Mouse (Mus musculus) midbrain, embryonic 13.5 days (tissue): ENCODE results near the gene Pde4d. TPM values are rescaled to one million over a fixed set of nuclear protein-coding genes. Genes with fewer than 3 reads are reported as not detected.

Experiments used
- ATAC-seq: fragments of 200-750 bp; cut with Nextera tagmentation; 2 replicates; pipeline ENCODE4 v1.8.0; 2017; ENCODE audit warnings: mild to moderate bottlenecking, moderate TSS enrichment, moderate library complexity
- H3K27ac ChIP-seq: fragments of 300-500 bp; sonication (generic); 2 replicates; pipeline ENCODE4 v1.5.1; 2015; ENCODE audit warnings: inconsistent platforms, mild to moderate bottlenecking, moderate library complexity
- H3K27me3 ChIP-seq: fragments of 300-500 bp; sonication (generic); 2 replicates; pipeline ENCODE4 v1.6.1; 2015; ENCODE audit warnings: mild to moderate bottlenecking, inconsistent platforms
- H3K36me3 ChIP-seq: fragments of 300-500 bp; sonication (generic); 2 replicates; pipeline ENCODE4 v1.6.1; 2015; ENCODE audit warnings: mild to moderate bottlenecking, inconsistent platforms
- H3K4me1 ChIP-seq: fragments of 300-500 bp; sonication (generic); replicated peaks from 2 replicates; pipeline ENCODE4 v1.6.1; 2015; ENCODE audit warnings: inconsistent platforms
- H3K4me2 ChIP-seq: fragments of 300-500 bp; sonication (generic); replicated peaks from 2 replicates; pipeline ENCODE4 v1.6.1; 2015; ENCODE audit warnings: moderate library complexity, mild to moderate bottlenecking, inconsistent platforms
- H3K4me3 ChIP-seq: fragments of 300-500 bp; sonication (generic); replicated peaks from 2 replicates; pipeline ENCODE4 v1.5.1; 2015; ENCODE audit warnings: mild to moderate bottlenecking, inconsistent platforms
- H3K9ac ChIP-seq: fragments of 300-500 bp; sonication (generic); replicated peaks from 2 replicates; pipeline ENCODE4 v1.6.1; 2015; ENCODE audit warnings: mild to moderate bottlenecking, inconsistent platforms
- H3K9me3 ChIP-seq: fragments of 300-500 bp; sonication (generic); 2 replicates; pipeline ENCODE4 v1.6.1; 2016; ENCODE audit warnings: mild to moderate bottlenecking, inconsistent platforms
- WGBS: fragments of 180-500 bp; shearing (Covaris S2); methylation state at CpG from one replicate; pipeline ENCODE4 v1.1.7; 2015; 5-methylcytosine and 5-hydroxymethylcytosine counted together
- polyA plus RNA-seq: library from polyadenylated mRNA; unstranded; fragments of >200 nt; fragmentation: Nextera tagmentation; extraction: Ambion mirVana; gene quantifications from 2 replicates; pipeline ENCODE4 v1.2.1, GENCODE M21; 2015

Pde4d gene
- polyA plus RNA-seq, 1 experiment from 2014 or later = 19.7 TPM

GRCm38 (mm10) chr13:109924771-109925170 is 1475.0 kb downstream of the Pde4d start:
- Histone ChIP-seq H3K9ac (no peak overlapping the region), H3K9me3 (no peaks in the 10 kb centered on the region), H3K27ac (no peak overlapping the region), H3K4me1 (peaks cover 39% of the 10 kb centered on the region), H3K4me2 (no peak overlapping the region), H3K4me3 (no peak overlapping the region), H3K36me3 (no peaks in the 10 kb centered on the region), H3K27me3 (no peaks in the 10 kb centered on the region)
- no peak for ATAC-seq
- 94% methylated on average over 15 of the region's 15 CpGs for WGBS

DNA sequence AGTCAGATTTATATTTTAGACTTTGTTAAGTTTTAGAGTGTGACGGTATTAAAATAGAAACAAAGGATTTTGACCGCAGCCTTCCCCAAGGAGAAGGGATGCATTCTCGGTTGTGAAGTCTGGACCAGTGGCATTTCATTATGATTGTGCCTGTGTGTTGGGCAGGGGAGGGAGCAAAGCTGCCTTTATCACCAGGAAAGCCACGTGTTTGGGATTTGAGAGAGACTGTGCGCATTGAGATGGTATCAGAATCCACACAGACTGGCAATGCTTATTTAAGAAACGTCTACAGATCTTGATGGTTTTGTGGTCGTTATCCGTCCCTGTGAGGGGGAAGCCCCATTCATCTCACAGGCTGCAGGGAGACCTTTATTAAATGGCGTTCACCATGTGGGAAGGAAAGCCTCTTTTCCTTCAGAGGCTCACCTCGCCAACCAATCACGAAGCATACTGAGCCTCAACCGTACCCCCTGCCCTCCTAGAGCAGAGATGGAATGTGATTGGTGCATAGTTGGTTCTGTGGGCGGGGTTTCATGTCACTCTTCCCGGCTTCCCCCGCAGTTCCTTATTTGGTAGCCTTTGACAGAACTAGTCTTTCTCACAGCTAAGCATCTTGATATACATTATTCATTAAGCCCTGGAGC is 1476.7 kb downstream of the Pde4d start:
- Histone ChIP-seq H3K27ac (peak overlapping the region; percentile 81), H3K36me3 (no peaks in the 10 kb centered on the region), H3K9me3 (no peaks in the 10 kb centered on the region), H3K4me2 (peak overlapping the region; percentile 51), H3K4me3 (peak overlapping the region; percentile 39), H3K9ac (0 out of 2 replicates have a peak overlapping the region, but pooled peaks have one; percentile 34), H3K4me1 (peaks cover 47% of the 10 kb centered on the region), H3K27me3 (no peaks in the 10 kb centered on the region)
- ATAC-seq = peak; percentile 98
- WGBS = 12% methylated on average over 15 of the region's 15 CpGs

DNA sequence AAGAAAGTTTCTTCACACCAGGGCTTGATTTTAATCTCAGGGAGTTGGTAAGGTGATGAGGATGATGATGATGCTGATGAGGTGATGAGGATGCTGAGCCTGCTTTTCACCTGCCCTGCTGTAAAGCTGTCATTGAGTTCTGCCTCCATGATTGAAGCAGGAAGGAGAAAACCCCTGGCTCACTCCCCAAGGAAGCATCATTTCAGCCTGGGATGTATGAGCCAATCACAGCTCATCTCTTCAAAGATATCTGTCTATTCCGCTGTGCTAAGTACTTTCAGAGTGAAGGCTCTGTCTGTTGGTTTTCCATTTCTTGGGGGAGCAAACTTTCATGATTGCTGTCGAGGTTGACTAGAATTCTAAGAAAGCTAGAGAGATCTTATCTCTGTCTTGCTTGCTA is 1478.0 kb downstream of the Pde4d start:
- 69% methylated on average over 2 of the region's 2 CpGs for WGBS
- Histone ChIP-seq H3K9me3 (no peaks in the 10 kb centered on the region), H3K4me3 (peak overlapping the region; percentile 39), H3K27me3 (no peaks in the 10 kb centered on the region), H3K36me3 (no peaks in the 10 kb centered on the region), H3K27ac (peak overlapping the region; percentile 70), H3K4me2 (peak overlapping the region; percentile 52), H3K9ac (no peak overlapping the region; the same call in none of the 2 replicates), H3K4me1 (peaks cover 47% of the 10 kb centered on the region)
- no peak for ATAC-seq

DNA sequence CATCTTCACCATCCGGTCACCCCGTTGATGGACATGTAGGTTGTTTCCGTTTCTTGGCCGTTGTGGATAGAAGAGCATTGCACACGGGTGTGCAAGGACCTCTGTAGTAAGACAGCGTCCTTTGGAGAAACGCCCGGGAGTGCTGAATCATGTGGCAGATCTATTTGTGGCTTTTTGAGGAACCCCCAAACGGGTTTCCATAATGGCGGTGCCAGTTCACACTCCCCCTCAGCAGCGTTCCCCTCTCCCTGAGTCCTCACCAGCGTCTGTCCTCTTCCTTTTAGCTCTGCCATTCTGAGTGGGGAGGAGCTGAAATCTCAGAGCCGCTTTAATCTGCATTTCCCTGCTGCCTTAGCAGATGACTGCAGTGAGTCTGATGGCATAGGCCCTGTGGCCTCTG is 1482.9 kb downstream of the Pde4d start:
- no peak overlapping the region for H3K4me3 ChIP-seq
- ATAC-seq = no peak
- no peaks in the 10 kb centered on the region for H3K9me3 ChIP-seq
- no peaks in the 10 kb centered on the region for H3K27me3 ChIP-seq
- peaks cover 27% of the 10 kb centered on the region for H3K4me1 ChIP-seq
- 94% methylated on average over 13 of the region's 13 CpGs for WGBS
- peaks cover 14% of the 10 kb centered on the region for H3K36me3 ChIP-seq
- H3K9ac ChIP-seq = no peak overlapping the region
- no peak overlapping the region for H3K4me2 ChIP-seq
- no peak overlapping the region for H3K27ac ChIP-seq

DNA sequence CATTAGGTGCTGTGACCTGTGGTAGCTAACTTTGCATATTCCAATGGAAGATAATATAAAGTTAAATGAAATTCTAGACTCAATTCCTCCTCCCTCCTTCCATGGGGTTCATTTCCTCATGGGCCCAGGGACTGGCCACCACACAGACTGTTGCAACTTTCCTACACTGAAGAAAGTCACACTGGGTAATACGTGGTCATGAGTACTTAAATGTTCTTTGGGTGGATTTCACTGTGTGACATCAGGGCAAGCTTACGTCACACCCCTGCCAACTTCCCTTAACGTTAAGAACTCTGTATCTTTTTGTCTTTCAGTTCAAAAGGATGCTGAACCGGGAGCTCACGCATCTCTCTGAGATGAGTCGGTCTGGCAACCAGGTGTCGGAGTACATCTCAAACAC is 1483.8 kb downstream of the Pde4d start:
- H3K27me3 ChIP-seq = no peaks in the 10 kb centered on the region
- no peak overlapping the region for H3K27ac ChIP-seq
- H3K4me2 ChIP-seq = no peak overlapping the region
- H3K9me3 ChIP-seq = no peaks in the 10 kb centered on the region
- peaks cover 18% of the 10 kb centered on the region for H3K4me1 ChIP-seq
- no peak overlapping the region for H3K4me3 ChIP-seq
- no peak for ATAC-seq
- WGBS = 94% methylated on average over 7 of the region's 7 CpGs
- no peak overlapping the region for H3K9ac ChIP-seq
- H3K36me3 ChIP-seq = peaks cover 20% of the 10 kb centered on the region

- H3K4me3 ChIP-seq = no peak overlapping the region
- no peak overlapping the region for H3K4me2 ChIP-seq
- no peak overlapping the region for H3K9ac ChIP-seq
- H3K27ac ChIP-seq = no peak overlapping the region
- no peak for ATAC-seq
- H3K9me3 ChIP-seq = no peaks in the 10 kb centered on the region
- H3K27me3 ChIP-seq = no peaks in the 10 kb centered on the region
- H3K4me1 ChIP-seq = no peaks in the 10 kb centered on the region
- WGBS = 93% methylated on average over 5 of the region's 5 CpGs
- H3K36me3 ChIP-seq = peaks cover 41% of the 10 kb centered on the region
Measured at GRCm38 (mm10) chr13:109936866-109937265, 1487.1 kb downstream of the Pde4d start.

- WGBS = 82% methylated on average over 7 of the region's 7 CpGs
- Histone ChIP-seq H3K9ac (no peak overlapping the region), H3K4me1 (no peaks in the 10 kb centered on the region), H3K27ac (no peak overlapping the region), H3K4me3 (no peak overlapping the region), H3K4me2 (no peak overlapping the region), H3K9me3 (no peaks in the 10 kb centered on the region), H3K36me3 (peaks cover 66% of the 10 kb centered on the region), H3K27me3 (no peaks in the 10 kb centered on the region)
- no peak for ATAC-seq
Measured at GRCm38 (mm10) chr13:109944822-109945551, 1495.2 kb downstream of the Pde4d start.

DNA sequence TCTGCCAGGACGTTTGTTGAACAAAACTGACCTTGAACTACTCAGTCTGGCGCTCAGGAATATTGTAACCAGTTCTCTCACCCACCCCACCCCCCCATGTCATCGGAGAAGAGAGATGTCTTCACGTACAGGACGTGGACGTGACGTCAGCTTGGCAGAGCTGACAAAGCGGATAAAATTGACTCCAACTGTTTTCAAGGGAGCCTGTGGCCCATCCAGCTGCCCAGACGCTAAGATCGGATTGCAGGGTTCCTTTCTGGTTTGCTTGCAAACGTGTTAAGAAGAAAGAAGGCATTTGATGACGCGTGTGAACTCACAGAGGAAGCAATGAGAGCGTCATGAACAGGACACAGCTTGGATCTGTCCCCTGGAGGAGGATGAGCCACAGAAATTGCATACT is 1501.7 kb downstream of the Pde4d start:
- Histone ChIP-seq H3K9ac (no peak overlapping the region), H3K36me3 (peaks cover 69% of the 10 kb centered on the region), H3K4me2 (no peak overlapping the region), H3K4me3 (no peak overlapping the region), H3K27ac (no peak overlapping the region), H3K9me3 (no peaks in the 10 kb centered on the region), H3K4me1 (no peaks in the 10 kb centered on the region), H3K27me3 (no peaks in the 10 kb centered on the region)
- 86% methylated on average over 14 of the region's 14 CpGs for WGBS
- ATAC-seq = no peak

DNA sequence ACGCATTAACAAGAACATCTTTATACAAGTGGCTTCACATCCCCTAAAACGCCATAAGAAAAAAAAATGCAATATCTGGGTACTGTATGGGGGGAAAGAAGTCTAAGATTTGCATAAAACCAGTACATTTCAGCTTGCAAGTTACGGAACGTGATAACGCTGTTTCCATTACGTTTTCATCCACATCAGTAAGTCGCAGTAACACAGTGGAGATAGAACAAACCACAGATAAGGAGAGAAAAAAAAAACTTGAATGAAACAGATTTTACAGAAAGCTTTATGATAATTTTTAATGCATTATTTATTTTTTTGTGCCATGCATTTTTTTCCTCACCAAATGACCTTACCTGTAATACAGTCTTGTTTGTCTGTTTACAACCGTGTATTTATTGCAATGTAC is 1504.4 kb downstream of the Pde4d start:
- no peaks in the 10 kb centered on the region for H3K4me1 ChIP-seq
- H3K4me2 ChIP-seq = no peak overlapping the region
- ATAC-seq = no peak
- 92% methylated on average over 8 of the region's 8 CpGs for WGBS
- no peaks in the 10 kb centered on the region for H3K9me3 ChIP-seq
- no peak overlapping the region for H3K27ac ChIP-seq
- H3K27me3 ChIP-seq = no peaks in the 10 kb centered on the region
- no peak overlapping the region for H3K9ac ChIP-seq
- no peak overlapping the region for H3K4me3 ChIP-seq
- peaks cover 47% of the 10 kb centered on the region for H3K36me3 ChIP-seq

GRCm38 (mm10) chr13:109957953-109958352 is 1508.2 kb downstream of the Pde4d start:
- WGBS = 80% methylated on average over 4 of the region's 4 CpGs
- Histone ChIP-seq H3K9me3 (no peaks in the 10 kb centered on the region), H3K4me1 (no peaks in the 10 kb centered on the region), H3K4me2 (no peak overlapping the region), H3K36me3 (peaks cover 12% of the 10 kb centered on the region), H3K4me3 (no peak overlapping the region), H3K27ac (no peak overlapping the region), H3K9ac (no peak overlapping the region), H3K27me3 (no peaks in the 10 kb centered on the region)
- no peak for ATAC-seq

DNA sequence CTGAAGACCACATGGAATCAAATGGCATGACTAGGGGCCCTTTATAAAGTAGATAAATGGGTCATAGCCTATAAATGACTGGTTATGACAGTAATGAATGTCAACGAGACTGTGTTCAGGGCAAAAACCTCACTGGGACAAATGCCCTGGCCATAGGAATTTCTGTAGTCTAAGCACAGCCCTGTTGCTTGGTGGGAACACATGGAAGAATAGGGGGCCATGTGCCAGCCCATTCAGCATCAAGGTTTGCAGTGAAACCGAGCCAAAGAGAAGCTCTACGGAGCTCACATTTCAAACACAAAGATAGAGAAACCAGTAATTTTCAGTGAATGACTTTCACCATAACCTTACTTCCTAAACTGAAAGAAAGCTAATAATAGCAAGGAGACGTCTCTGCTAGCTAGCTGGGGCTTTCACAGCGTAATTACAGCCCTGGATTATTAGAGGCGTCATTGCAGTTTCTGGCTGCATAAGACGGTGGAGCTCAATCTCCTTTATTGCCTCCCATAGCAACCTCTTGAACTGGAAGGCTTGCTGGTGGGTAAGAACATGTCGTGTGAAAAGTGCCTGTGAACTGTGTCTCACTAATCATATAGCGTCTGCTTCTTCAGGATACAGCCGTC is 1533.2 kb downstream of the Pde4d start:
- Histone ChIP-seq H3K9me3 (no peaks in the 10 kb centered on the region), H3K4me2 (no peak overlapping the region), H3K27ac (no peak overlapping the region), H3K9ac (no peak overlapping the region), H3K4me3 (no peak overlapping the region), H3K4me1 (no peaks in the 10 kb centered on the region), H3K36me3 (no peaks in the 10 kb centered on the region), H3K27me3 (no peaks in the 10 kb centered on the region)
- WGBS = 66% methylated on average over 10 of the region's 10 CpGs
- no peak for ATAC-seq

DNA sequence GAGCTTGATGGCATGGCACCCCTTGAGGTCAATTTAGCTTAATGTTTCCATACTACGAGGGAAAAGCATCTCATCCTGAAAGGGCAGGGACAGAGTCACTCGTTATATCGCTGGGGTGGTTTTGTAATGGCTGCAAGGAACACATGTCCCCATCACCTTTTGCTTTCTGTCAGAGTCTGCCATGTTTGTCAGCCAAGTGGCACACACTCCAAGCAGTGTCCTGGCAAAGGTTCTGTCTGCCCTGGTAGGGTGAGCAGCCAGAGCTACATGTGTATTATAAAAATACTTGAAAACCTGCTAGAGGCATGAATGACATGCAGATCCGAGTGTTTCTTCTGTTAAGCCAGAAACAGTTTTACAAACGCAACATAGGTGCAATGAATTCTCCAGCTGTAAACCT is 1535.7 kb downstream of the Pde4d start:
- Histone ChIP-seq H3K9ac (no peak overlapping the region), H3K4me2 (no peak overlapping the region), H3K4me1 (no peaks in the 10 kb centered on the region), H3K9me3 (no peaks in the 10 kb centered on the region), H3K36me3 (no peaks in the 10 kb centered on the region), H3K27me3 (no peaks in the 10 kb centered on the region), H3K4me3 (no peak overlapping the region), H3K27ac (no peak overlapping the region)
- WGBS = 85% methylated on average over 5 of the region's 5 CpGs
- no peak for ATAC-seq
